Mouse (Mus musculus) ES-Bruce4 (cell line): ENCODE data around the gene Rab11fip3.

Experiments
- CTCF ChIP-seq: IDR thresholded peaks from one replicate; pipeline ENCODE4 v1.8.1; 2011; ENCODE audit warnings: low read depth, low read length
- EP300 ChIP-seq: IDR thresholded peaks from 2 replicates; pipeline ENCODE4 v1.6.1; 2011; ENCODE audit warnings: low read depth, low read length; ENCODE audit not compliant: insufficient read depth
- POLR2A ChIP-seq: IDR thresholded peaks from one replicate; pipeline ENCODE4 v1.8.1; 2011; ENCODE audit warnings: low read length; ENCODE audit not compliant: insufficient read depth

- no peak for TF ChIP-seq CTCF
- TF ChIP-seq POLR2A: no peak
- no peak for TF ChIP-seq EP300
These were observed 781 bp upstream of the Rab11fip3 start for GRCm38 (mm10) chr17:26070136-26070535.
